Mouse (Mus musculus): ENCODE results near the gene Rab4a. TPM values are rescaled to one million over a fixed set of nuclear protein-coding genes. Genes with fewer than 3 reads are reported as not detected.

The Rab4a gene
- polyA plus RNA-seq, 1 experiment from 2014 or later, result 32.2 TPM

DNA sequence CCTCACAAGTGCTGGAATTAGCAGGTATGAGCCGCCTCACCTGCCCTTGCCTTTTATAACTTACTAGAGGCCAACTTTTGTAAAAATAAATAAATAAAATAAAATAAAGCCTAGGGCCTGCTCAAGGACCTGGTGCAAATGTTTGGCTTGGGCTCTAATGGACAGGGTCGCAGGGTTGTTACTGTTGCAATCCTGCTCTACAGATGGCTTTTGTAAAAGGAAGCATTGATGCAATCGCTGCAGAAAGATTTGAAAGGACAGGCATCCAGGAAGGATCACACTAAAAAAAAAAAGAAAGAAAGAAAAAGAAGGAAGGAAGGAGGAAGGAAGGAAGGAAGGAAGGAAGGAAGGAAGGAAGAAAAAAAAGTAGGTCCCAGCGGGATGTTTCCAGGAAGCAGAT is 54.6 kb downstream of the Rab4a start:
- Histone ChIP-seq H3K4me1 (replicated peaks; ENCODE audit: control insufficient read depth, insufficient read depth, low read length) (peaks cover 5% of the 10 kb centered on the region; the same call in 1 of the 2 replicates), H3K9ac (ENCODE audit: low read length) (no peak overlapping the region)

DNA sequence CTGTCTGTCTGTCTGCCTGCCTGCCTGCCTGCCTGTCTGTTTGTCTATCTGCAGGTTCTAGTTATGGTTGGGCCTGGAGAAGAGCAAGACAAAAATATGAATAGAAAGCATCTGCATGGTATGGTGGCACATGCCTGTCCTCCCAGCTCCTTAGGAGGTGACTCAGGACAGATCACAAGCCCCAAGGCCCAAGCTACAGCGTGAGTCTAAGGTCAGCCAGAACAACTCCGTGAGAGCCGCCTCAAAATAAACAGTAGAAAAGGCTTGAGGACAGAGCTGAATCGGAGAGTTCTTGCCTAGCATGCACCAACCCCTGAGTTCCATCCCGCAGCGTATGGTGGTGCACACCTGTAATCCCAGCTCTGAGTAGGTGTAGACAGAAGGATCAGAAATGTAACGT is 60.0 kb downstream of the Rab4a start:
- Histone ChIP-seq H3K9ac (ENCODE audit: low read length) (no peak overlapping the region), H3K27ac (ENCODE audit: low read length) (no peak overlapping the region), H3K36me3 (ENCODE audit: control insufficient read depth, insufficient read depth, low read length) (no peaks in the 10 kb centered on the region), H3K27me3 (ENCODE audit: control insufficient read depth, insufficient read depth, low read depth, low read length) (peaks cover 9% of the 10 kb centered on the region), H3K4me2 (ENCODE audit: low read depth, low read length) (no peak overlapping the region), H3K4me1 (replicated peaks; ENCODE audit: control insufficient read depth, insufficient read depth, low read length) (no peaks in the 10 kb centered on the region), H3K9me3 (ENCODE audit: control insufficient read depth, low read length) (no peaks in the 10 kb centered on the region), H3K4me3 (ENCODE audit: low read length) (no peak overlapping the region)
- 53% methylated on average over 7 of the region's 7 CpGs for WGBS
- ATAC-seq (ENCODE audit: low read depth), result no peak

More for the DNA sequence above, 54.6 kb downstream of the Rab4a start:
- WGBS, result 70% methylated on average over 4 of the region's 4 CpGs
- Histone ChIP-seq H3K36me3 (ENCODE audit: control insufficient read depth, insufficient read depth, low read length) (no peaks in the 10 kb centered on the region), H3K27me3 (ENCODE audit: control insufficient read depth, insufficient read depth, low read depth, low read length) (peaks cover 11% of the 10 kb centered on the region), H3K27ac (ENCODE audit: low read length) (no peak overlapping the region), H3K4me2 (ENCODE audit: low read depth, low read length) (no peak overlapping the region; the same call in 1 of the 2 replicates), H3K4me3 (ENCODE audit: low read length) (0 out of 2 replicates have a peak overlapping the region, but pooled peaks have one; percentile 92), H3K9me3 (ENCODE audit: control insufficient read depth, low read length) (no peaks in the 10 kb centered on the region)
- ATAC-seq (ENCODE audit: low read depth), result no peak

DNA sequence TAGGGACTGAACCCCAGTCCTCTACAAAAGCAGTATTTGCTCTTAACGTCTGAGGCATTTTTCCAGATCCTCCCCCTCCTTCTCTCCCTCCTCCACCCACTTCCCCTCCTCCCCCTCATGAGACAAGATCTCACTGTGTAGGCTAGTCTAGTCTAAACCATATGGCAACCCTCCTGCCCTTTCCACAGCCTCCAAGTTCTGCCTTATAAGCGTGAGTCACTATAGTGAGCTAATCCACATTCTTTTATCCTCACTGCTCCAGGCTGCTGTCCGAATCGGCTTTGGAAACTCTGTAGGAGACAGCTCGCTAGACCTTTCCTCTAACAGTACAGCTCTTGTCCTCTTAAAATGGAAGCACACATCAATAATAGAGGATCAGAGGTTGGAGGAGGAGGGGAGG is 61.2 kb downstream of the Rab4a start:
- Histone ChIP-seq H3K36me3 (ENCODE audit: control insufficient read depth, insufficient read depth, low read length) (no peaks in the 10 kb centered on the region), H3K27ac (ENCODE audit: low read length) (no peak overlapping the region), H3K27me3 (ENCODE audit: control insufficient read depth, insufficient read depth, low read depth, low read length) (peaks cover 3% of the 10 kb centered on the region), H3K9ac (ENCODE audit: low read length) (no peak overlapping the region), H3K4me1 (replicated peaks; ENCODE audit: control insufficient read depth, insufficient read depth, low read length) (no peaks in the 10 kb centered on the region), H3K9me3 (ENCODE audit: control insufficient read depth, low read length) (no peaks in the 10 kb centered on the region), H3K4me2 (ENCODE audit: low read depth, low read length) (no peak overlapping the region), H3K4me3 (ENCODE audit: low read length) (no peak overlapping the region)
- no peak for ATAC-seq (ENCODE audit: low read depth)
- WGBS, result 35% methylated on average over 5 of the region's 5 CpGs

DNA sequence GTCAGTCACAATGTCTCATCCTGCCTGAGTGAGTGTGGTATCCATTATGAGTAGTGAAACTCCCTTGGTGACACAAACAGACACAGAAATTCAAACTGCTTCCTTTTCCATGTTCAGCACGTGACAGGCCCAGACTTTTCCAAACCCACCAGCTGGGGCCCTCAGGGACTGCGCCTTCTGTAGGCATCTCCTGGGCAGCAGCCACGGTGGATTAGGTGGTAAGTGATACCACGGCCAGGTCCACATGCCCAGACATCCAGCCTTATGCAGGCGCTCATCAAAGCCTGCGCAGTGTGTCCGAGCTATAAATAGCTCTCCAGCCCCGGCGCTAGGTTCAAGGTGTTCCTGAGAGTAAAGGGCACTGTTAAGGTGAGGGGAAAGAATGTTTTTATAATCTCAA is 66.3 kb downstream of the Rab4a start:
- no peak overlapping the region for H3K27ac ChIP-seq (ENCODE audit: low read length)
- ATAC-seq (ENCODE audit: low read depth), result no peak
- no peak overlapping the region for H3K9ac ChIP-seq (ENCODE audit: low read length)
- H3K4me3 ChIP-seq (ENCODE audit: low read length), result no peak overlapping the region
- WGBS, result 75% methylated on average over 9 of the region's 9 CpGs
- no peak overlapping the region for H3K4me2 ChIP-seq (ENCODE audit: low read depth, low read length)
- no peaks in the 10 kb centered on the region for H3K36me3 ChIP-seq (ENCODE audit: control insufficient read depth, insufficient read depth, low read length)
- H3K9me3 ChIP-seq (ENCODE audit: control insufficient read depth, low read length), result no peaks in the 10 kb centered on the region
- H3K4me1 ChIP-seq (replicated peaks; ENCODE audit: control insufficient read depth, insufficient read depth, low read length), result no peaks in the 10 kb centered on the region
- no peaks in the 10 kb centered on the region for H3K27me3 ChIP-seq (ENCODE audit: control insufficient read depth, insufficient read depth, low read depth, low read length)

DNA sequence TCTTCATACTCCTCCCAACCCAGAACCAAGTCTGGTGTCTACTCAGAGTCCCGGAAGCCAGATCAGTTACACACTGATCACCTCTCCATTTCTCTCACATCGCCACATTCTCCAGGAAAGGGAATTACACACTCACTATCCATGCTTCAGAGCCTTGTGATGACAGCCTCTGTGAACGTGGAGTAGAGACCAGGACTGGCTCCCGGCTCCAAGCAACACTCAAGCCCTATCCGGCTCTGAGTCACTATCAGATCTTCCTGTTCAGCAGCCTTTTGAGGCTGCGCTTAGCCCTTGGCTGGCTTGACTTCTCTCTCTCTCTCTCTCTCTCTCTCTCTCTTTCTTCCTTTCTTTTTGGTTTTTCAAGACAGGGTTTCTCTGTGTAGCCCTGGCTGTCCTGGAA is 67.6 kb downstream of the Rab4a start:
- Histone ChIP-seq H3K27ac (ENCODE audit: low read length) (no peak overlapping the region), H3K36me3 (ENCODE audit: control insufficient read depth, insufficient read depth, low read length) (no peaks in the 10 kb centered on the region), H3K27me3 (ENCODE audit: control insufficient read depth, insufficient read depth, low read depth, low read length) (no peaks in the 10 kb centered on the region), H3K4me3 (ENCODE audit: low read length) (no peak overlapping the region), H3K9me3 (ENCODE audit: control insufficient read depth, low read length) (no peaks in the 10 kb centered on the region), H3K4me1 (replicated peaks; ENCODE audit: control insufficient read depth, insufficient read depth, low read length) (no peaks in the 10 kb centered on the region), H3K4me2 (ENCODE audit: low read depth, low read length) (no peak overlapping the region), H3K9ac (ENCODE audit: low read length) (no peak overlapping the region)
- 71% methylated on average over 6 of the region's 6 CpGs for WGBS
- no peak for ATAC-seq (ENCODE audit: low read depth)

DNA sequence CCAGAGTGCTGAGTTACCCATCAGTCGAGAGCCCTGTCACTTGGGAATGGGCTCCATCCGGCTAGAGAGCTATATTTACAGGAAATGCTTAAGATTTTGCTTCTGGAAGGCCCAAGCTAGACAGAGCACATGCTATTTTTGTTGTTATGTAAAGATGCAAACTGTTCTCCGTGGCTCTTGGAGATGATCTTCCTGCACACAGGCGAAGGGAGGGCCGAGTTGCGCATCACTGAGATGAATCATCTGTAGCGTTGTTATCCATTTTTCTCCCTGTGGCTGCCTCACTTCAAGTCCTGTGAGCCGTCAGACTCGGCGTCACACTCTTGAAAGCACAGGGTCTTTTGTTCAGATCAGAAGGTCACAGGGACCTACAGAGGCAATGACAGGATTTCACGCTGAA is 68.5 kb downstream of the Rab4a start:
- Histone ChIP-seq H3K27me3 (ENCODE audit: control insufficient read depth, insufficient read depth, low read depth, low read length) (no peaks in the 10 kb centered on the region), H3K9ac (ENCODE audit: low read length) (no peak overlapping the region), H3K9me3 (ENCODE audit: control insufficient read depth, low read length) (no peaks in the 10 kb centered on the region), H3K4me3 (ENCODE audit: low read length) (no peak overlapping the region), H3K36me3 (ENCODE audit: control insufficient read depth, insufficient read depth, low read length) (no peaks in the 10 kb centered on the region), H3K4me2 (ENCODE audit: low read depth, low read length) (no peak overlapping the region), H3K4me1 (replicated peaks; ENCODE audit: control insufficient read depth, insufficient read depth, low read length) (no peaks in the 10 kb centered on the region), H3K27ac (ENCODE audit: low read length) (no peak overlapping the region)
- 71% methylated on average over 11 of the region's 11 CpGs for WGBS
- ATAC-seq (ENCODE audit: low read depth), result no peak

DNA sequence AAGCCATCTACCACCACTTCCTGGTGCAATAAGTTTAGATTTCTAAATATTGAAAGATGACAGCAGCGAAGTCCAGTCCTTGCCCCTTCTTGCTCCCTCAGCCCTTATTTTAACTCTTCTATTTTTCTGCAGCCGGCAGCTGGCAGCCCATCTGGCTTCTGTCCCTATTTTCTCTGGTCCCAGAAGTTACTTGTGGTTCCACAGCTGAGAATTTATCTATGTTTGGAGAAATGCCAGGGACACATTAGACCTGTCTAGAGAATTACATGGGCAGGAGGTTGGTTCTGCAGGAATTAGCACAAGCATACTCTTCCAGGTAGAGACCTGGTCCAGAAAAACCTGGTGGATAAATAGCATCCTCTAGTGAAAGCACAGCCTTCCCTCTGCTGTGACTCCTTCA is 72.1 kb downstream of the Rab4a start:
- Histone ChIP-seq H3K27ac (ENCODE audit: low read length) (no peak overlapping the region), H3K9ac (ENCODE audit: low read length) (no peak overlapping the region), H3K27me3 (ENCODE audit: control insufficient read depth, insufficient read depth, low read depth, low read length) (no peaks in the 10 kb centered on the region), H3K9me3 (ENCODE audit: control insufficient read depth, low read length) (no peaks in the 10 kb centered on the region), H3K4me3 (ENCODE audit: low read length) (no peak overlapping the region), H3K36me3 (ENCODE audit: control insufficient read depth, insufficient read depth, low read length) (no peaks in the 10 kb centered on the region), H3K4me1 (replicated peaks; ENCODE audit: control insufficient read depth, insufficient read depth, low read length) (no peaks in the 10 kb centered on the region), H3K4me2 (ENCODE audit: low read depth, low read length) (no peak overlapping the region)
- ATAC-seq (ENCODE audit: low read depth), result no peak
- WGBS, result 46% methylated on average over 2 of the region's 2 CpGs

DNA sequence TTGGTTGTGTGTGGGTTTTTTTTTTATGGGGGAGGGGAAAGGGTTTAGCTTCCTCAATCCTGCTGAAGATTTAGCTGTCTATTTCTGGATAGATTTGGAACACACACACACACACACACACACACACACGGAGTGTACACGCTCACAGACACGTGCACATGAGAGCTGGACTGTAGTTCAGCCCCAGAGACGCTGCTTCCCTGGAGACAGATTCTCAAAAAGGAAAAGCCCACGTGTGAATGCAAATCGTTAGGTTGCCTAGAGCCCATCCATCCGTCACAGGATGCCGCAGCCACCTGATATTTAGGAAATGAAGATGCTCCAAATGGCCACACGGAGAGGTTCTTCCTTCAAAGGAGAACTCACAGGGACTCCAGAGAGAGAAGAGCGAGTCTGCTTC is 74.5 kb downstream of the Rab4a start:
- 65% methylated on average over 10 of the region's 10 CpGs for WGBS
- H3K27ac ChIP-seq (ENCODE audit: low read length), result no peak overlapping the region
- ATAC-seq (ENCODE audit: low read depth), result no peak
- H3K27me3 ChIP-seq (ENCODE audit: control insufficient read depth, insufficient read depth, low read depth, low read length), result no peaks in the 10 kb centered on the region
- H3K9me3 ChIP-seq (ENCODE audit: control insufficient read depth, low read length), result no peaks in the 10 kb centered on the region
- H3K9ac ChIP-seq (ENCODE audit: low read length), result no peak overlapping the region
- H3K36me3 ChIP-seq (ENCODE audit: control insufficient read depth, insufficient read depth, low read length), result no peaks in the 10 kb centered on the region
- H3K4me2 ChIP-seq (ENCODE audit: low read depth, low read length), result no peak overlapping the region
- no peak overlapping the region for H3K4me3 ChIP-seq (ENCODE audit: low read length)
- H3K4me1 ChIP-seq (replicated peaks; ENCODE audit: control insufficient read depth, insufficient read depth, low read length), result no peaks in the 10 kb centered on the region

DNA sequence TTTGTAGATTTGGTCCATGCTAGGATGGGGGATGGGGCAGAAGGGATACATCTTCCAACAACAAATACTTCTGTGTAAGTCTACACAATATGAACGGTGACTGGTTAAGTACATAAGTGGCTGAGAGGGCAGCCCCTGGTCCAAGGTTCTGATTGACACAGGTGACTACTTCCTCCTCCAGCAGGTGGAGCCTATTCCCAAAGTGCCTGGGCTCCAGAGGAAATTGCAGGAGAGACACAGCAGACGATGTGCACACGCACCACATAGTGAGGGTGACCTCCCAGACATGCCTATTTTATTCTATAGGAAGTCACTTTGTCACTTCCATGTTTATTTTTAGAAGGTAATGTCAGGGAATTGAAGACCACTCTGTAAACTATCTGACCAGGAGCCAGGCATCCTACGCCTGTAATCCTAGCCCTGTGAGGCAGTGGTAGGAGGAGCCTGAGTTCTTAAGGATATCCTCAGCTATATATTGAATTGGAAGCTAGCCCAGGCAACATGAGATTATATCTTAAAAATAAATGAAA is 75.1 kb downstream of the Rab4a start:
- H3K4me3 ChIP-seq (ENCODE audit: low read length), result no peak overlapping the region
- no peak for ATAC-seq (ENCODE audit: low read depth)
- no peak overlapping the region for H3K4me2 ChIP-seq (ENCODE audit: low read depth, low read length)
- no peaks in the 10 kb centered on the region for H3K36me3 ChIP-seq (ENCODE audit: control insufficient read depth, insufficient read depth, low read length)
- H3K4me1 ChIP-seq (replicated peaks; ENCODE audit: control insufficient read depth, insufficient read depth, low read length), result no peaks in the 10 kb centered on the region
- no peaks in the 10 kb centered on the region; the same call in 1 of the 2 replicates for H3K27me3 ChIP-seq (ENCODE audit: control insufficient read depth, insufficient read depth, low read depth, low read length)
- no peak overlapping the region for H3K9ac ChIP-seq (ENCODE audit: low read length)
- no peaks in the 10 kb centered on the region for H3K9me3 ChIP-seq (ENCODE audit: control insufficient read depth, low read length)
- WGBS, result 22% methylated on average over 4 of the region's 4 CpGs
- H3K27ac ChIP-seq (ENCODE audit: low read length), result no peak overlapping the region

DNA sequence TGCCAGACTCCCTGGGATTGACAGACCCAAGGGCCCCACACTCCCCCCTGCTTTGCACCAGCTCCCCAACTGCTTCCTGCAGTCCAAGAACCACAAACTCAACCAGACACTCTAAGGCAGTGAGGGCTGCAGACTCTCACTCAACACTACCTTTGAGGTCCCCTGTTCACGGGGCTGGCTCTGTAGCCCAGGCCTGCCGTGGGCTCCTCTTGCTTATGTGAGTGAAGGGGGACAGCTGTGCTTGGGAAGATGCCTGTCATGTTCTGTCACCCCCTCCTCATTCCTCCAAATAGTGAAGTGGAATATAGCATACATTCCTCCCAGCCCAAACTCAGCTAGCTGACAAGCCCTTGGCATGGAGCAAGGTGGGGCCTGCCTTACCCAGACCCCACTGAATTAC is 76.6 kb downstream of the Rab4a start:
- no peaks in the 10 kb centered on the region; the same call in 1 of the 2 replicates for H3K27me3 ChIP-seq (ENCODE audit: control insufficient read depth, insufficient read depth, low read depth, low read length)
- no peak overlapping the region for H3K9ac ChIP-seq (ENCODE audit: low read length)
- 47% methylated on average over 2 of the region's 2 CpGs for WGBS
- ATAC-seq (ENCODE audit: low read depth), result no peak
- no peaks in the 10 kb centered on the region for H3K4me1 ChIP-seq (replicated peaks; ENCODE audit: control insufficient read depth, insufficient read depth, low read length)
- no peaks in the 10 kb centered on the region for H3K9me3 ChIP-seq (ENCODE audit: control insufficient read depth, low read length)
- H3K4me2 ChIP-seq (ENCODE audit: low read depth, low read length), result no peak overlapping the region
- H3K36me3 ChIP-seq (ENCODE audit: control insufficient read depth, insufficient read depth, low read length), result no peaks in the 10 kb centered on the region
- H3K27ac ChIP-seq (ENCODE audit: low read length), result no peak overlapping the region
- H3K4me3 ChIP-seq (ENCODE audit: low read length), result no peak overlapping the region
